In the genomic region with DNA sequence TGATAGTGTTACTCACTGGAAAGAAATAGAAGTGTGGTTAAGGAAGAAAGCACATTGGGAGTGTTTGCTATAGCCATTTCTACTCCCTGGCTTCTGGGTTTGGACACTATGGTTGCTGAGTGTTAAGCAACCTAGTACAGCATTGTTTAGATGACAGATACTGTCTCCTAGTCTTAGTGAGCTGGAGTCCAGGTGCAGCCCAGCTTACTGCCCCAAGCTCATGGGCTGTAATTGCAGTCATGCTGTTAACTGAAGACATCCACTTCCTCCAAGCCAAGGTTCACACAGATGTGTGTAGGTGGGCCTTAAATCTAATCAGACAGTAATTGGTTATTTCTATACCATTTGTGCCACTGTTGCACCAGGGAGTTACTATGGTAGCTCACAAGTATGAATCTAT, we compare ENCODE assay signal across 20 mouse cellular contexts. TPM values are rescaled to one million over a fixed set of nuclear protein-coding genes. Genes with fewer than 3 reads are reported as not detected.
DNase-seq lines count a peak whose midpoint lies in the region; ATAC-seq and TF ChIP-seq lines count a peak whose summit lies in the region.
"Had no signal": no experiment of that assay in that cellular context is flagged by ENCODE, and none has a peak within 500 bp of the region (broad histone marks: within the 10 kb centered on the region; RNA-seq: fewer than 3 reads in every experiment).

No protein-coding gene starts in this region.

- H3K4me3 ChIP-seq in embryonic facial prominence, embryonic 12.5 days = no peak overlapping the region
- no peak overlapping the region for H3K4me3 ChIP-seq in embryonic facial prominence, embryonic 10.5 days
- H3K4me3 ChIP-seq in kidney, postnatal 0 days (replicated peaks; ENCODE audit: low read depth, low read length) = no peak overlapping the region
- H3K4me3 ChIP-seq in embryonic facial prominence, embryonic 13.5 days = no peak overlapping the region
- no peak overlapping the region for H3K4me3 ChIP-seq in small intestine, adult 2 months (ENCODE audit: low read depth, low read length)
- no peak overlapping the region for H3K4me3 ChIP-seq in hindbrain, embryonic 16.5 days (ENCODE audit: low read length)
- H3K4me3 ChIP-seq: forebrain, embryonic 13.5 days; heart, embryonic 12.5 days; hindbrain, embryonic 15.5 days had no signal

- H3K4me2 ChIP-seq in embryonic facial prominence, embryonic 12.5 days (replicated peaks) = no peak overlapping the region
- H3K4me2 ChIP-seq in kidney, postnatal 0 days (ENCODE audit: low read length) = no peak overlapping the region
- H3K4me2 ChIP-seq in embryonic facial prominence, embryonic 13.5 days = no peak overlapping the region
- no peak overlapping the region for H3K4me2 ChIP-seq in hindbrain, embryonic 16.5 days (ENCODE audit: low read length)
- H3K4me2 ChIP-seq: forebrain, embryonic 13.5 days; heart, embryonic 12.5 days; hindbrain, embryonic 15.5 days had no signal

- ATAC-seq in embryonic facial prominence, embryonic 12.5 days (ENCODE audit: insufficient number of reproducible peaks, insufficient read depth, low FRiP score, low TSS enrichment) = no peak
- no peak for ATAC-seq in kidney, postnatal 0 days (replicated peaks; ENCODE audit: low FRiP score, low read depth)
- no peak for ATAC-seq in embryonic facial prominence, embryonic 13.5 days (ENCODE audit: insufficient number of reproducible peaks, insufficient read depth, low FRiP score, low TSS enrichment, low read depth)
- ATAC-seq in hindbrain, embryonic 16.5 days = no peak
- ATAC-seq: CD4-positive, CD25-positive, alpha-beta regulatory T cell, adult 4 months; forebrain, embryonic 13.5 days; forebrain, postnatal 0 days had no signal

- TF ChIP-seq POLR2A in small intestine, adult 2 months (IDR thresholded peaks at IDR 0.05; ENCODE audit: low read depth, low read length) = no peak

- H3K4me1 ChIP-seq in embryonic facial prominence, embryonic 12.5 days = peaks cover 30% of the 10 kb centered on the region
- H3K4me1 ChIP-seq in embryonic facial prominence, embryonic 10.5 days = peaks cover 25% of the 10 kb centered on the region
- H3K4me1 ChIP-seq in kidney, postnatal 0 days (replicated peaks; ENCODE audit: insufficient read depth, low read length) = no peaks in the 10 kb centered on the region; the same call in 1 of the 2 replicates
- H3K4me1 ChIP-seq in embryonic facial prominence, embryonic 13.5 days = peaks cover 32% of the 10 kb centered on the region
- peaks cover 10% of the 10 kb centered on the region for H3K4me1 ChIP-seq in small intestine, adult 2 months (ENCODE audit: control insufficient read depth, insufficient read depth, insufficient read length, low read length)
- H3K4me1 ChIP-seq in hindbrain, embryonic 16.5 days (ENCODE audit: control insufficient read depth, insufficient read depth, low read depth, low read length) = peaks cover 4% of the 10 kb centered on the region; the same call in 1 of the 2 replicates

- no peak for DNase-seq in embryonic facial prominence, embryonic 10.5 days (ENCODE audit: low spot score)
- DNase-seq in kidney, postnatal 0 days (ENCODE audit: low spot score) = no peak
- no peak for DNase-seq in kidney, adult 9 months
- DNase-seq: adrenal gland, adult 8-10 months; adrenal gland, postnatal 36 days; B cell, adult 2 months; cerebellum, adult 8-10 months; cerebellum, postnatal 14 days; embryo, embryonic 11 days; forebrain, postnatal 0 days; gastrocnemius, postnatal 14 days had no signal

- 0 out of 2 replicates have a peak overlapping the region, but pooled peaks have one; percentile 36 for H3K27ac ChIP-seq in embryonic facial prominence, embryonic 12.5 days
- H3K27ac ChIP-seq in embryonic facial prominence, embryonic 10.5 days (replicated peaks) = no peak overlapping the region
- peak overlapping the region; percentile 21; the same call in 1 of the 2 replicates for H3K27ac ChIP-seq in kidney, postnatal 0 days
- H3K27ac ChIP-seq in embryonic facial prominence, embryonic 13.5 days = peak overlapping the region; percentile 57; the same call in 1 of the 2 replicates
- H3K27ac ChIP-seq in small intestine, adult 2 months (ENCODE audit: insufficient read depth, low read depth, low read length) = peak overlapping the region; percentile 72
- no peak overlapping the region for H3K27ac ChIP-seq in hindbrain, embryonic 16.5 days (ENCODE audit: low read depth, low read length)
- H3K27ac ChIP-seq: forebrain, embryonic 13.5 days; hindbrain, embryonic 15.5 days had no signal

- 0 out of 2 replicates have a peak, but pooled peaks cover 3% of the 10 kb centered on the region for H3K36me3 ChIP-seq in embryonic facial prominence, embryonic 12.5 days
- peaks cover 25% of the 10 kb centered on the region for H3K36me3 ChIP-seq in embryonic facial prominence, embryonic 10.5 days (replicated peaks)
- H3K36me3 ChIP-seq in kidney, postnatal 0 days (ENCODE audit: insufficient read depth, low read length) = peaks cover 2% of the 10 kb centered on the region; the same call in 1 of the 2 replicates
- H3K36me3 ChIP-seq in embryonic facial prominence, embryonic 13.5 days = peaks cover 4% of the 10 kb centered on the region; the same call in 1 of the 2 replicates
- peaks cover 8% of the 10 kb centered on the region; the same call in 1 of the 2 replicates for H3K36me3 ChIP-seq in small intestine, adult 2 months (ENCODE audit: control insufficient read depth, insufficient read depth, low read length)
- no peaks in the 10 kb centered on the region for H3K36me3 ChIP-seq in hindbrain, embryonic 16.5 days (ENCODE audit: control insufficient read depth, insufficient read depth, low read length)
- H3K36me3 ChIP-seq: hindbrain, embryonic 15.5 days had no signal

- TF ChIP-seq CTCF in kidney, postnatal 0 days (IDR thresholded peaks at IDR 0.05; ENCODE audit: low read depth) = no peak
- TF ChIP-seq CTCF in small intestine, adult 2 months (IDR thresholded peaks at IDR 0.05; ENCODE audit: extremely low read depth, insufficient read length, insufficient replicate concordance, low read depth, low read length) = no peak

- no peaks in the 10 kb centered on the region for H3K27me3 ChIP-seq in embryonic facial prominence, embryonic 12.5 days
- no peaks in the 10 kb centered on the region for H3K27me3 ChIP-seq in embryonic facial prominence, embryonic 10.5 days (replicated peaks; ENCODE audit: low read depth, poor library complexity, severe bottlenecking)
- no peaks in the 10 kb centered on the region for H3K27me3 ChIP-seq in kidney, postnatal 0 days (ENCODE audit: insufficient read depth, low read length)
- H3K27me3 ChIP-seq in embryonic facial prominence, embryonic 13.5 days = no peaks in the 10 kb centered on the region
- no peaks in the 10 kb centered on the region for H3K27me3 ChIP-seq in small intestine, adult 2 months (ENCODE audit: control insufficient read depth, insufficient read depth, low read length)
- no peaks in the 10 kb centered on the region for H3K27me3 ChIP-seq in hindbrain, embryonic 16.5 days (replicated peaks; ENCODE audit: control insufficient read depth, insufficient read depth, low read length)
- H3K27me3 ChIP-seq: forebrain, embryonic 13.5 days; heart, embryonic 12.5 days; hindbrain, embryonic 15.5 days had no signal

- no peak overlapping the region for H3K9ac ChIP-seq in embryonic facial prominence, embryonic 12.5 days
- H3K9ac ChIP-seq in kidney, postnatal 0 days (ENCODE audit: low read depth, low read length) = no peak overlapping the region
- H3K9ac ChIP-seq in embryonic facial prominence, embryonic 13.5 days = no peak overlapping the region
- no peak overlapping the region for H3K9ac ChIP-seq in hindbrain, embryonic 16.5 days (ENCODE audit: low read depth, low read length)
- H3K9ac ChIP-seq: forebrain, embryonic 13.5 days; forebrain, postnatal 0 days; heart, embryonic 12.5 days; hindbrain, embryonic 15.5 days had no signal

- no peaks in the 10 kb centered on the region for H3K9me3 ChIP-seq in embryonic facial prominence, embryonic 12.5 days
- no peaks in the 10 kb centered on the region for H3K9me3 ChIP-seq in embryonic facial prominence, embryonic 10.5 days
- H3K9me3 ChIP-seq in kidney, postnatal 0 days (replicated peaks; ENCODE audit: low read length) = no peaks in the 10 kb centered on the region
- H3K9me3 ChIP-seq in embryonic facial prominence, embryonic 13.5 days = no peaks in the 10 kb centered on the region
- H3K9me3 ChIP-seq in hindbrain, embryonic 16.5 days (ENCODE audit: control insufficient read depth, low read length) = no peaks in the 10 kb centered on the region
- H3K9me3 ChIP-seq: forebrain, embryonic 13.5 days; G1E; heart, embryonic 12.5 days; hindbrain, embryonic 15.5 days had no signal

RNA-seq across cellular contexts. Expression of a gene that starts 17.8 kb away (rescaled TPM):
- polyA plus RNA-seq in embryonic facial prominence, embryonic 12.5 days (2016; fragmentation: Nextera tagmentation; extraction: Ambion mirVana) = 636 and 644 TPM in 2 replicates
- 112 and 145 TPM in 2 replicates for polyA plus RNA-seq in embryonic facial prominence, embryonic 10.5 days (2016; fragmentation: Nextera tagmentation; extraction: Ambion mirVana)
- 442 and 483 TPM in 2 replicates for polyA plus RNA-seq in kidney, postnatal 0 days (2015; fragmentation: Nextera tagmentation; extraction: Ambion mirVana)
- 1,084 and 1,195 TPM in 2 replicates for polyA plus RNA-seq in embryonic facial prominence, embryonic 13.5 days (2015; fragmentation: Nextera tagmentation; extraction: Ambion mirVana)
- polyA plus RNA-seq in small intestine, adult 2 months (2012; rRNA removed) = 269 and 791 TPM in 2 replicates
- polyA plus RNA-seq in hindbrain, embryonic 16.5 days (2015; fragmentation: Nextera tagmentation; extraction: Ambion mirVana) = 153 and 199 TPM in 2 replicates

RNA-seq across cellular contexts. Expression of a gene that starts 38.0 kb away (rescaled TPM):
- polyA plus RNA-seq in embryonic facial prominence, embryonic 12.5 days (2016; fragmentation: Nextera tagmentation; extraction: Ambion mirVana) = 24.2 and 27.2 TPM in 2 replicates
- 22.5 and 23.0 TPM in 2 replicates for polyA plus RNA-seq in embryonic facial prominence, embryonic 10.5 days (2016; fragmentation: Nextera tagmentation; extraction: Ambion mirVana)
- 13.6 and 13.8 TPM in 2 replicates for polyA plus RNA-seq in kidney, postnatal 0 days (2015; fragmentation: Nextera tagmentation; extraction: Ambion mirVana)
- 20.2 and 22.4 TPM in 2 replicates for polyA plus RNA-seq in embryonic facial prominence, embryonic 13.5 days (2015; fragmentation: Nextera tagmentation; extraction: Ambion mirVana)
- polyA plus RNA-seq in small intestine, adult 2 months (2012; rRNA removed) = 0.38 and 0.46 TPM in 2 replicates
- 8.3 and 9.4 TPM in 2 replicates for polyA plus RNA-seq in hindbrain, embryonic 16.5 days (2015; fragmentation: Nextera tagmentation; extraction: Ambion mirVana)

Comparison
In these comparisons a context has a peak if more than half of its experiments do, and no peak if none do; other contexts are left out.
1. H3K27ac ChIP-seq: peak in embryonic facial prominence, embryonic 12.5 days (single experiment), kidney, postnatal 0 days (single experiment), embryonic facial prominence, embryonic 13.5 days (single experiment) and small intestine, adult 2 months (single experiment); none in embryonic facial prominence, embryonic 10.5 days (single experiment) and hindbrain, embryonic 16.5 days (single experiment).